Mouse (Mus musculus) forebrain, embryonic 10.5 days (tissue): ENCODE results near the gene Cd300lg. TPM values are rescaled to one million over a fixed set of nuclear protein-coding genes. Genes with fewer than 3 reads are reported as not detected.

Source experiments
- DNase-seq: peaks from one replicate; pipeline ENCODE4 v3.0.0-alpha.2; 2017; ENCODE audit warnings: low spot score; ENCODE audit errors: extremely low spot score
- H3K27ac ChIP-seq: fragments of 300-500 bp; sonication (generic); 2 replicates; pipeline ENCODE4 v1.5.1; 2016; ENCODE audit warnings: mild to moderate bottlenecking
- H3K27me3 ChIP-seq: fragments of 300-500 bp; sonication (generic); 2 replicates; pipeline ENCODE4 v1.6.1; 2016; ENCODE audit warnings: mild to moderate bottlenecking; ENCODE audit not compliant: poor library complexity, severe bottlenecking
- H3K36me3 ChIP-seq: fragments of 300-500 bp; sonication (generic); replicated peaks from 2 replicates; pipeline ENCODE4 v1.6.1; 2016; ENCODE audit warnings: mild to moderate bottlenecking, moderate library complexity
- H3K4me1 ChIP-seq: fragments of 300-500 bp; sonication (generic); 2 replicates; pipeline ENCODE4 v1.6.1; 2016
- H3K4me3 ChIP-seq: fragments of 300-500 bp; sonication (generic); 2 replicates; pipeline ENCODE4 v1.5.1; 2016; ENCODE audit warnings: mild to moderate bottlenecking, moderate library complexity
- H3K9me3 ChIP-seq: fragments of 300-500 bp; sonication (generic); 2 replicates; pipeline ENCODE4 v1.6.1; 2016; ENCODE audit warnings: mild to moderate bottlenecking, moderate library complexity
- WGBS: fragments of 180-500 bp; shearing (Covaris S2); methylation state at CpG from one replicate; pipeline ENCODE4 v1.1.7; 2016; 5-methylcytosine and 5-hydroxymethylcytosine counted together
- polyA plus RNA-seq: library from polyadenylated mRNA; unstranded; fragments of >200 nt; fragmentation: Nextera tagmentation; extraction: Ambion mirVana; gene quantifications from 2 replicates; pipeline ENCODE4 v1.2.1, GENCODE M21; 2016

Gene Cd300lg
- polyA plus RNA-seq, result 0.14 and 0.23 TPM in 2 replicates

GRCm38 (mm10) chr11:102041350-102041949 lies at the start of gene Cd300lg:
Gene Cd300lg (plus strand): TSS chr11:102041509.
- H3K9me3 ChIP-seq, result peaks cover 21% of the 10 kb centered on the region
- 72% methylated on average over 5 of the region's 5 CpGs for WGBS
- no peak within 1 kb of the TSS for H3K4me3 ChIP-seq
- H3K27me3 ChIP-seq, result peaks cover 18% of the 10 kb centered on the region
- H3K27ac ChIP-seq, result no peak within 1 kb of the TSS
- H3K4me1 ChIP-seq, result peaks cover 9% of the 10 kb centered on the region
- no peak for DNase-seq
- H3K36me3 ChIP-seq, result no peaks in the 10 kb centered on the region

DNA sequence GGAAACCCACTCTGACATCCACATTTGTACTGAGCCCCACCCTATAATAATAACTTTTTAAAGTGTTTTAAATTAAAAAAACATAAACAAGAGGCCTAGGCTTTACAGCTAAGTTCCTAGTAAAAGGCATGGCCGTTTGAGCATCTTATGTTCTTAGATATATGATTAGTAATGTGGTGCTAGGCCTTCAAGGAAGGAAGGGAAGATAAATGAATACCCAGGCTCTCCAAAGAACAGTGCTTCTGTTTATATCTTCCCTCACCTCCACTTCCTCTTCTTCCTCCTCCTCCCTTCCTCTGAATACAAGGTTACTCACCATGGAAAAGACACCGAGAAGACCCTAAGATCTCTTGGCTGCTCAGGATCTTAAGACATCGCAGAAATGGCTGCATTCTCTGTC lies 49.5 kb upstream of the Cd300lg start:
- H3K4me1 ChIP-seq, result 0 out of 2 replicates have a peak, but pooled peaks cover 9% of the 10 kb centered on the region
- 0 out of 2 replicates have a peak, but pooled peaks cover under 1% of the 10 kb centered on the region for H3K36me3 ChIP-seq
- H3K9me3 ChIP-seq, result no peaks in the 10 kb centered on the region
- 80% methylated on average over 3 of the region's 3 CpGs for WGBS
- DNase-seq, result no peak
- H3K27me3 ChIP-seq, result peaks cover 20% of the 10 kb centered on the region
- H3K4me3 ChIP-seq, result no peak overlapping the region
- H3K27ac ChIP-seq, result no peak overlapping the region

DNA sequence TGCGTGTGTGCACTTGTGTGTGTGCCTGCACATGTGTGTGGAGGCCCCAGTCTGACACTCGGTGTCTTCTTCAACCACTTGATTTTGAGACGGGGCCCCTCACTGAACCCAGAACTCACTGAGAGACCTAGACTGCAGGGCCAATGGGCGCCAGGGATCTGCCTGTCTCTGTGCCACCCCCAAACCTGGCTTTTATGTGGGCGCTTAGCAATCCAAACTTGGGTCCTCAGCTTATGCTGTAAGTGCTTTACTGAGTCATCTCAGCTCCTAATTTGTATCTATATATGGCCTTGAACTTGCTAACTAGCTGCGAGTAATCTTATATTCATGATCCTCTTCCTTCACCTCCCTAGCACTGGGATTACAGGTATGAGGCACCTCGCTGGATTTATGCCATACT lies 48.9 kb upstream of the Cd300lg start:
- DNase-seq, result no peak
- 89% methylated on average over 7 of the region's 7 CpGs for WGBS
- Histone ChIP-seq H3K27me3 (peaks cover 14% of the 10 kb centered on the region), H3K36me3 (peaks cover 4% of the 10 kb centered on the region; the same call in 1 of the 2 replicates), H3K4me3 (no peak overlapping the region), H3K9me3 (no peaks in the 10 kb centered on the region), H3K27ac (no peak overlapping the region), H3K4me1 (0 out of 2 replicates have a peak, but pooled peaks cover 9% of the 10 kb centered on the region)

DNA sequence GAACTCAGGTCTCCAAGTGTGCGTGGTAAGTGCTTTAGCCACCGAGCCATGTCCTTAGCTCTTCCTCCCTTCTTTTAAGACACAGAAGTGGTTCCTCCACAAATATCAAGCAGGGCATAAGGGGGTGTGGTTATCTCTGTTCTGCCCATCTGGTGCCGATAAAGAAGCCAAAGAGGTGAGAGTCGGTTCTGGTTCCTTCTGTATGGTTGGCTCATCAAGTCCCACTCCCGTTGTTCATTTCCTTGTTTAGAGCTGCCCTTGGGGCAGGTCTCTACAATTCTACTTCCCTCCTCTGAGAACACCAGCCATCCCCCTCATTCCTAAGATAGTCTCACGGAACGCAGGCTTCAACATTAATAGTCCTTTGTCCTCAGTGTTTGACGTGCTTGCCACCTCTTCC lies 47.2 kb upstream of the Cd300lg start:
- no peak overlapping the region for H3K4me3 ChIP-seq
- H3K36me3 ChIP-seq, result peaks cover 5% of the 10 kb centered on the region; the same call in 1 of the 2 replicates
- H3K9me3 ChIP-seq, result no peaks in the 10 kb centered on the region
- WGBS, result 72% methylated on average over 8 of the region's 8 CpGs
- no peak for DNase-seq
- no peak overlapping the region for H3K27ac ChIP-seq
- H3K27me3 ChIP-seq, result no peaks in the 10 kb centered on the region
- 0 out of 2 replicates have a peak, but pooled peaks cover 4% of the 10 kb centered on the region for H3K4me1 ChIP-seq

DNA sequence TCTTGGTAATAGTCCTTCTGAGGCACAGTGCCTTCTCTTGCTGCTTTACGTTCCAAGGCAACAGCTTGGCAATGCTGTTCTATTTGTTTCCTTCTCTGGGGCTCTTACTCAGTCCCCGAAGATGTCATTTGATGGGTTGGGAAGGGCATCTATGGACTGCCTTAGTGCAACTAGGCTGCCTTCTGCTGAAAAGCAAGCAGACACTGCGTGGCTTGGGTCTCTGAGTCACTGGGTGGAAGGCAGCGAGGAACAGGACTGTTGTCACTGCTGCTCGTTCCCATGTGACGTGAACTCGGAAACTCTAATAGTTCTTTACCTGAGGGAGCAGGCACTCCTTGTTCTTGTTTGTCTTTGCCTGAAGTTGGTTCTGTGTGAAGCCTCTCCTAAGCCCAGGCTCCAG lies 45.4 kb upstream of the Cd300lg start:
- 92% methylated on average over 7 of the region's 7 CpGs for WGBS
- no peak for DNase-seq
- H3K27ac ChIP-seq, result no peak overlapping the region

DNA sequence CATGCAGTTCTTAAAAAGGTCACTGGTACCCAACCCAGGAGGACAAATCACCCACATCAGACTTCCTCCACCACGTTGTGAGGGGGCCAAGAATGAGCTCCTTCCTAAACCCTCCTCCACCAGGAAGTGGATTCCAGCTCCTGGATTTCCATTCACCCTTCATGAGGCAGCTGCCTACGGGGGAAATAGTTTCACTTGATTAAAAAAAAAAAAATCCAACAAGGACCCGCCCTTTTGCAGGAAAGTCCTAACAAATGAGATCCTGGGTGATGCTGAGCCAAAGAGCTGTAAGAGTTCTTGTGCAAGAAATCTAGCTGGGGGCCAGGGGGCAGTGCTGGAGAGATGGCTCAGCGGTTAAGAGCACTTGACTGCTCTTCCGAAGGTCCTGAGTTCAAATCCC lies 43.1 kb upstream of the Cd300lg start:
- peaks cover 8% of the 10 kb centered on the region; the same call in 1 of the 2 replicates for H3K4me1 ChIP-seq
- no peak for DNase-seq
- H3K36me3 ChIP-seq, result peaks cover 31% of the 10 kb centered on the region
- 61% methylated on average over 5 of the region's 5 CpGs for WGBS
- no peaks in the 10 kb centered on the region for H3K27me3 ChIP-seq
- no peak overlapping the region for H3K4me3 ChIP-seq
- no peaks in the 10 kb centered on the region for H3K9me3 ChIP-seq
- H3K27ac ChIP-seq, result no peak overlapping the region

More for the DNA sequence above, 45.4 kb upstream of the Cd300lg start:
- H3K4me1 ChIP-seq, result peaks cover 8% of the 10 kb centered on the region; the same call in 1 of the 2 replicates
- peaks cover 13% of the 10 kb centered on the region for H3K36me3 ChIP-seq
- no peaks in the 10 kb centered on the region for H3K27me3 ChIP-seq
- H3K9me3 ChIP-seq, result no peaks in the 10 kb centered on the region
- no peak overlapping the region for H3K4me3 ChIP-seq

GRCm38 (mm10) chr11:101999466-101999865 lies 41.8 kb upstream of the Cd300lg start:
- no peak for DNase-seq

GRCm38 (mm10) chr11:102004251-102004650 lies 37.1 kb upstream of the Cd300lg start:
- Histone ChIP-seq H3K4me1 (peaks cover 17% of the 10 kb centered on the region), H3K9me3 (no peaks in the 10 kb centered on the region), H3K27ac (no peak overlapping the region), H3K4me3 (no peak overlapping the region), H3K27me3 (no peaks in the 10 kb centered on the region), H3K36me3 (peaks cover 85% of the 10 kb centered on the region)
- 90% methylated on average over 8 of the region's 8 CpGs for WGBS
- no peak for DNase-seq

More at GRCm38 (mm10) chr11:101999466-101999865, 41.8 kb upstream of the Cd300lg start:
- H3K4me1 ChIP-seq, result peaks cover 8% of the 10 kb centered on the region; the same call in 1 of the 2 replicates
- H3K27ac ChIP-seq, result no peak overlapping the region
- H3K4me3 ChIP-seq, result no peak overlapping the region
- H3K36me3 ChIP-seq, result peaks cover 43% of the 10 kb centered on the region
- H3K9me3 ChIP-seq, result no peaks in the 10 kb centered on the region
- no peaks in the 10 kb centered on the region for H3K27me3 ChIP-seq
- 72% methylated on average over 4 of the region's 4 CpGs for WGBS

GRCm38 (mm10) chr11:102006271-102006670 lies 35.0 kb upstream of the Cd300lg start:
- WGBS, result 78% methylated on average over 9 of the region's 9 CpGs
- Histone ChIP-seq H3K9me3 (no peaks in the 10 kb centered on the region), H3K4me1 (peaks cover 31% of the 10 kb centered on the region), H3K27ac (peak overlapping the region; percentile 2; the same call in 1 of the 2 replicates), H3K27me3 (no peaks in the 10 kb centered on the region), H3K36me3 (peaks cover 94% of the 10 kb centered on the region), H3K4me3 (no peak overlapping the region)
- DNase-seq, result no peak

GRCm38 (mm10) chr11:102006688-102007087 lies 34.6 kb upstream of the Cd300lg start:
- WGBS, result 91% methylated on average over 5 of the region's 5 CpGs

GRCm38 (mm10) chr11:102008372-102008771 lies 32.9 kb upstream of the Cd300lg start:
- H3K36me3 ChIP-seq, result peaks cover 99% of the 10 kb centered on the region
- DNase-seq, result no peak

More at GRCm38 (mm10) chr11:102006688-102007087, 34.6 kb upstream of the Cd300lg start:
- DNase-seq, result no peak
- no peaks in the 10 kb centered on the region for H3K27me3 ChIP-seq
- peaks cover 31% of the 10 kb centered on the region for H3K4me1 ChIP-seq
- peak overlapping the region; percentile 2; the same call in 1 of the 2 replicates for H3K27ac ChIP-seq
- H3K4me3 ChIP-seq, result no peak overlapping the region
- H3K36me3 ChIP-seq, result peaks cover 94% of the 10 kb centered on the region
- H3K9me3 ChIP-seq, result no peaks in the 10 kb centered on the region

GRCm38 (mm10) chr11:102008954-102009637 lies 32.2 kb upstream of the Cd300lg start:
- Histone ChIP-seq H3K36me3 (peaks cover 96% of the 10 kb centered on the region), H3K27me3 (no peaks in the 10 kb centered on the region), H3K9me3 (no peaks in the 10 kb centered on the region), H3K4me3 (no peak overlapping the region), H3K27ac (peak overlapping the region; percentile 77), H3K4me1 (peaks cover 31% of the 10 kb centered on the region)
- WGBS, result 90% methylated on average over 15 of the region's 15 CpGs
- no peak for DNase-seq

More at GRCm38 (mm10) chr11:102008372-102008771, 32.9 kb upstream of the Cd300lg start:
- peak overlapping the region; percentile 20; the same call in 1 of the 2 replicates for H3K27ac ChIP-seq
- peaks cover 31% of the 10 kb centered on the region for H3K4me1 ChIP-seq
- H3K9me3 ChIP-seq, result no peaks in the 10 kb centered on the region
- H3K27me3 ChIP-seq, result no peaks in the 10 kb centered on the region
- H3K4me3 ChIP-seq, result no peak overlapping the region
- WGBS, result 97% methylated on average over 8 of the region's 8 CpGs

- Histone ChIP-seq H3K9me3 (no peaks in the 10 kb centered on the region), H3K4me1 (peaks cover 34% of the 10 kb centered on the region), H3K27ac (peak overlapping the region; percentile 77), H3K36me3 (peaks cover 96% of the 10 kb centered on the region), H3K27me3 (no peaks in the 10 kb centered on the region), H3K4me3 (no peak overlapping the region)
- peak; percentile 55 for DNase-seq
- WGBS, result 47% methylated on average over 13 of the region's 13 CpGs
These were observed 31.2 kb upstream of the Cd300lg start for GRCm38 (mm10) chr11:102010140-102010539.
